Mouse (Mus musculus) embryonic facial prominence, embryonic 15.5 days (tissue): ENCODE results near the gene Stoml2. TPM values are rescaled to one million over a fixed set of nuclear protein-coding genes. Genes with fewer than 3 reads are reported as not detected.

Experiments used
- ATAC-seq: fragments of 200-750 bp; cut with Nextera tagmentation; 2 replicates; pipeline ENCODE4 v1.8.0; 2017; ENCODE audit warnings: low read depth, moderate TSS enrichment; ENCODE audit not compliant: insufficient number of reproducible peaks, low FRiP score, low TSS enrichment
- H3K27ac ChIP-seq: fragments of 300-500 bp; sonication (generic); replicated peaks from 2 replicates; pipeline ENCODE4 v1.5.1; 2015; ENCODE audit warnings: mild to moderate bottlenecking, inconsistent platforms
- H3K27me3 ChIP-seq: fragments of 300-500 bp; sonication (generic); 2 replicates; pipeline ENCODE4 v1.6.1; 2015; ENCODE audit warnings: inconsistent platforms
- H3K36me3 ChIP-seq: fragments of 300-500 bp; sonication (generic); 2 replicates; pipeline ENCODE4 v1.6.1; 2015; ENCODE audit warnings: mild to moderate bottlenecking, inconsistent platforms
- H3K4me1 ChIP-seq: fragments of 300-500 bp; sonication (generic); 2 replicates; pipeline ENCODE4 v1.6.1; 2015; ENCODE audit warnings: inconsistent platforms
- H3K4me2 ChIP-seq: fragments of 300-500 bp; sonication (generic); replicated peaks from 2 replicates; pipeline ENCODE4 v1.6.1; 2015; ENCODE audit warnings: mild to moderate bottlenecking, inconsistent platforms
- H3K4me3 ChIP-seq: fragments of 300-500 bp; sonication (generic); replicated peaks from 2 replicates; pipeline ENCODE4 v1.5.1; 2015; ENCODE audit warnings: mild to moderate bottlenecking, inconsistent platforms
- H3K9ac ChIP-seq: fragments of 300-500 bp; sonication (generic); 2 replicates; pipeline ENCODE4 v1.6.1; 2015; ENCODE audit warnings: inconsistent platforms
- H3K9me3 ChIP-seq: fragments of 300-500 bp; sonication (generic); replicated peaks from 2 replicates; pipeline ENCODE4 v1.6.1; 2016; ENCODE audit warnings: inconsistent platforms
- WGBS: fragments of 180-500 bp; shearing (Covaris S2); methylation state at CpG from one replicate; pipeline ENCODE4 v1.1.7; 2015; 5-methylcytosine and 5-hydroxymethylcytosine counted together
- polyA plus RNA-seq: library from polyadenylated mRNA; unstranded; fragments of >200 nt; fragmentation: Nextera tagmentation; extraction: Ambion mirVana; gene quantifications from 2 replicates; pipeline ENCODE4 v1.2.1, GENCODE M21; 2015

The Stoml2 gene
- polyA plus RNA-seq, 1 experiment from 2014 or later: 294 TPM

- H3K9me3 ChIP-seq: no peaks in the 10 kb centered on the region
- peaks cover 11% of the 10 kb centered on the region for H3K4me1 ChIP-seq
- H3K27ac ChIP-seq: no peak overlapping the region
- H3K36me3 ChIP-seq: peaks cover 73% of the 10 kb centered on the region
- no peak overlapping the region for H3K4me2 ChIP-seq
- WGBS: 86% methylated on average over 16 of the region's 16 CpGs
- no peaks in the 10 kb centered on the region for H3K27me3 ChIP-seq
- no peak for ATAC-seq
- no peak overlapping the region for H3K9ac ChIP-seq
- H3K4me3 ChIP-seq: no peak overlapping the region
Measured at GRCm38 (mm10) chr4:43020876-43021275, 10.6 kb downstream of the Stoml2 start.

- Histone ChIP-seq H3K9ac (no peak overlapping the region), H3K9me3 (no peaks in the 10 kb centered on the region), H3K27me3 (no peaks in the 10 kb centered on the region), H3K4me2 (no peak overlapping the region), H3K36me3 (peaks cover 73% of the 10 kb centered on the region), H3K4me1 (peaks cover 7% of the 10 kb centered on the region), H3K4me3 (no peak overlapping the region), H3K27ac (no peak overlapping the region)
- ATAC-seq: no peak
- WGBS: 93% methylated on average over 23 of the region's 23 CpGs
Measured at GRCm38 (mm10) chr4:43019641-43020465, 11.7 kb downstream of the Stoml2 start.

DNA sequence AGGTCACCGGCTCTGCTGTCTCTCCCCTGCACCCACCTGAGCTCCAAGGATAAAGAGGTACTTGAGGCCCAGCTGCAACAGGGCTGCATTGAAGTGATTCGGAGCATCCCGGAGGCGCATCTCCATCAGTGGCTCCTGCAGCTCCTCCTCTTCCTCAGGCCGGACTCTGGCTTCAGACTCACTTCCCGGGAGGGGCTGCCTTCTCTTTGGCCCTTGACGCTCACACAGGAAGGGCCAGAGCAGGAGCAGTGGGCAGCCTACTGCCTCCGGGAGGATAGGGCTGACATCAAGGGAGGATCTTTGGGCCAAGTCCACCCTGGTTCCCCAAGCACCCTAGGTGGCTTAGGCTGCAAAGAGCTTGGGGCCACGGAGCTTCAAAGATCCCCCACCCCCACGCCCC, 12.3 kb downstream of the Stoml2 start:
- no peak overlapping the region for H3K9ac ChIP-seq
- no peaks in the 10 kb centered on the region for H3K9me3 ChIP-seq
- no peaks in the 10 kb centered on the region for H3K27me3 ChIP-seq
- ATAC-seq: no peak
- WGBS: 90% methylated on average over 10 of the region's 10 CpGs
- no peak overlapping the region for H3K4me2 ChIP-seq
- no peak overlapping the region for H3K4me3 ChIP-seq
- peaks cover 73% of the 10 kb centered on the region for H3K36me3 ChIP-seq
- peaks cover under 1% of the 10 kb centered on the region; the same call in 1 of the 2 replicates for H3K4me1 ChIP-seq
- no peak overlapping the region for H3K27ac ChIP-seq

DNA sequence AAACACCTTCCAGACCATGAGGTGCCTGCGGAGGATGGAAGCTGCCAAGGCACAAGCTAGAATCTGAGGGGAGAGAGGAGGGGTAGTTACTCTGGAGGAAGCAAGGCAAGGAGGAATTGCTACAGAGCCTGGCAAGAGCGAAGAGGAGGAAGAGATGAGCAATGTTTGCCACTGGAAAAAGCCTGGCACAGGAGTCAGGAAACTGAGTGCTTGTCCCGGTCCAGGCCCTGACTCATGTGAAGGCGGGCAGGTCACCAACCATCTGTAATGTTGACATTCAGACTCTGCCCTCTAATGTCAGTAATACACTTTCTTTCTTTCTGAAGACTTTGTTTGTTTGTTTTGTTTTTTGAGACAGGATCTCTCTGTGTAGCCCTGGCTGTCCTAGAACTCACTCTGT, 13.4 kb downstream of the Stoml2 start:
- 85% methylated on average over 4 of the region's 4 CpGs for WGBS
- Histone ChIP-seq H3K4me2 (no peak overlapping the region), H3K4me3 (no peak overlapping the region), H3K9me3 (no peaks in the 10 kb centered on the region), H3K27me3 (no peaks in the 10 kb centered on the region), H3K4me1 (no peaks in the 10 kb centered on the region), H3K27ac (no peak overlapping the region), H3K9ac (no peak overlapping the region), H3K36me3 (peaks cover 66% of the 10 kb centered on the region)
- no peak for ATAC-seq

DNA sequence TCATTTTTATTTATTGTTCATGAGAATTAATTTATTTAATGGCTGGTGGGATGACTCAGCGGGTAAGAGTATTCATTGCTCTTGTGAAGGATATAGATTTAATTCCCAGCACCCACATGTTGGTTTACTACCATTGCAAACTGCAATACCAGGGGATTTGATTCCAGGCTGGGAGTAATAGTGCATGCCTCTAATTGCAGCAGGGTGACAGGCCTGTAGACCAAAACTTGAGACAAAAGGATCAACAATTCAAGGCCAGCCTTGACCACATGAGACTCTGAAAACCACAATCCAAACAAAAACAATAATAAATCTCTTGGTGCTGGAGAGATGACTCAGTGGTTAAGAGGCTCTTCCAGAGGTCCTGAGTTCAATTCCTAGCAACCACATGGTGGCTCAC, 19.4 kb downstream of the Stoml2 start:
- no peaks in the 10 kb centered on the region for H3K27me3 ChIP-seq
- H3K9ac ChIP-seq: no peak overlapping the region
- ATAC-seq: no peak
- WGBS: 90% methylated on average over 1 of the region's 1 CpGs
- H3K4me2 ChIP-seq: no peak overlapping the region
- peaks cover 9% of the 10 kb centered on the region for H3K36me3 ChIP-seq
- no peaks in the 10 kb centered on the region for H3K9me3 ChIP-seq
- no peak overlapping the region for H3K27ac ChIP-seq
- no peak overlapping the region for H3K4me3 ChIP-seq
- peaks cover 13% of the 10 kb centered on the region for H3K4me1 ChIP-seq

DNA sequence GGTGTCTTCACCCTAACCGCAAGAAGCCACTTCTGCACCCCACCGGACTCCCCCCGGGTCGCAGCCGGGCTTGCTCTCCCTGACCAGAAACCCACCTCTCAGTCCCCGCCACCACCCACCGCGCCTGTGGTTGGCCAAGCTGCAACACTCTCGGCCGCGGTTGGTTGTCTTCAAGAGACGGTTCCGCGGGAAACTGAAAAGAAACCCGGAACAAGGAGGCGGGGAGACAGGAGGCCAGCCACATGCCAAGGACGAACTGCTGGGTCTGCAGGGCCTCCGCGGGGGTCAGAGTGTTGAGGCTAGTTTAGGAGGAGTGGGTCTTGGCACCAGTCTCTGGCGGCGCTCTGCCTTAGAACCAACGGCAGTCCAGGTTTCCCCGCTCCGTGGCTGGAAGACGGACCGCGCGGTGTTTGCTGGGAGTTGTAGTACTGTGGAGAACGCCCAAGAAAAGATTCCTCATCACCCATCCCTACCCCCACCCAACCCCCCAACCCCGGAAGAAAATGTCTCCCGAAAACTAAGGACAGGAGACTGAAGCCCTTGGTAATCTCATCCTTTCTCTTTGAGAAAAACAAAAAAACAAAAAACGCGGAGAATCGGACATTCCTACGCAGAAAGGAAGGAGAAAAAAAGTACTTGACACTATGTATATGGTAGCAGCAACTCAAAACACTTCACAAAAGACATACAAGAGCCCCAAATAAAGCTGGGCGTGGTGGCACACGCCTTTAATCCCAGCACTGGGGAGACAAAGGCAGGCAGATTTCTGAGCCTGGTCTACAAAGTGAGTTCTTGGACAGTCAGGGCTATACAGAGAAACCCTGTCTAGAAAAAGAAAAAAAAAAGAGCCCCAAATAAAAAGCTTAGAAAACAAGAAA, 21.1 kb downstream of the Stoml2 start, which contains the start of gene Fancg:
Gene Fancg, minus strand, starts transcription at position 346 of the 878 bp plus-strand sequence.
- WGBS: 1% methylated on average over 37 of the region's 37 CpGs

DNA sequence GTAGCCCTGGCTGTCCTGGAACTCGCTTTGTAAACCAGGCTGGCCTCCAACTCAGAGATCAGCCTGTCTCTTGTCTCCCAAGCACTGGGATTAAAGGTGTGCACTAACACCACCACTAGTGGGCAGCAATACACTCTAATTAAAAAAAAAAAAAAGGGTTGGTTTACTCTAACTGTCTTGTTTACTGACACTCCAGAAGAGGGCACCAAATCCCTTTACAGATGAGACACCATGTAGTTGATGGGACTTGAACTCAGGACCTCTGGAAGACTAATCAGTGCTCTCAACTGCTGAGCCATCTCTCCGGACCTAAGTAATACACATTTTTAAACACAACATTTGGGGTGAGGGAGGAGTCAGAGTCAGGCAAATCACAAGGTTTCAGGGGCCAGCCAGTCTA, 25.7 kb downstream of the Stoml2 start:
- no peak overlapping the region for H3K4me2 ChIP-seq
- WGBS: 53% methylated on average over 2 of the region's 2 CpGs
- no peak for ATAC-seq
- H3K9me3 ChIP-seq: no peaks in the 10 kb centered on the region
- H3K36me3 ChIP-seq: no peaks in the 10 kb centered on the region
- no peak overlapping the region for H3K4me3 ChIP-seq
- H3K27me3 ChIP-seq: no peaks in the 10 kb centered on the region
- peaks cover 18% of the 10 kb centered on the region for H3K4me1 ChIP-seq
- no peak overlapping the region for H3K27ac ChIP-seq
- H3K9ac ChIP-seq: no peak overlapping the region

More for the DNA sequence above, 21.1 kb downstream of the Stoml2 start, which contains the start of gene Fancg:
- peak; percentile 90 for ATAC-seq
- no peaks in the 10 kb centered on the region for H3K36me3 ChIP-seq
- H3K4me2 ChIP-seq: peak within 1 kb of the TSS; percentile 80
- H3K27me3 ChIP-seq: no peaks in the 10 kb centered on the region
- H3K9ac ChIP-seq: peak within 1 kb of the TSS; percentile 23
- no peaks in the 10 kb centered on the region for H3K9me3 ChIP-seq
- H3K27ac ChIP-seq: peak within 1 kb of the TSS; percentile 39
- H3K4me1 ChIP-seq: peaks cover 13% of the 10 kb centered on the region
- H3K4me3 ChIP-seq: peak within 1 kb of the TSS; percentile 86

- Histone ChIP-seq H3K4me3 (no peak overlapping the region), H3K4me1 (peaks cover 20% of the 10 kb centered on the region), H3K4me2 (no peak overlapping the region), H3K36me3 (no peaks in the 10 kb centered on the region), H3K27ac (no peak overlapping the region), H3K9ac (no peak overlapping the region), H3K27me3 (no peaks in the 10 kb centered on the region), H3K9me3 (no peaks in the 10 kb centered on the region)
- ATAC-seq: no peak
- 87% methylated on average over 3 of the region's 3 CpGs for WGBS
Measured at GRCm38 (mm10) chr4:43004951-43005350, 26.6 kb downstream of the Stoml2 start.

DNA sequence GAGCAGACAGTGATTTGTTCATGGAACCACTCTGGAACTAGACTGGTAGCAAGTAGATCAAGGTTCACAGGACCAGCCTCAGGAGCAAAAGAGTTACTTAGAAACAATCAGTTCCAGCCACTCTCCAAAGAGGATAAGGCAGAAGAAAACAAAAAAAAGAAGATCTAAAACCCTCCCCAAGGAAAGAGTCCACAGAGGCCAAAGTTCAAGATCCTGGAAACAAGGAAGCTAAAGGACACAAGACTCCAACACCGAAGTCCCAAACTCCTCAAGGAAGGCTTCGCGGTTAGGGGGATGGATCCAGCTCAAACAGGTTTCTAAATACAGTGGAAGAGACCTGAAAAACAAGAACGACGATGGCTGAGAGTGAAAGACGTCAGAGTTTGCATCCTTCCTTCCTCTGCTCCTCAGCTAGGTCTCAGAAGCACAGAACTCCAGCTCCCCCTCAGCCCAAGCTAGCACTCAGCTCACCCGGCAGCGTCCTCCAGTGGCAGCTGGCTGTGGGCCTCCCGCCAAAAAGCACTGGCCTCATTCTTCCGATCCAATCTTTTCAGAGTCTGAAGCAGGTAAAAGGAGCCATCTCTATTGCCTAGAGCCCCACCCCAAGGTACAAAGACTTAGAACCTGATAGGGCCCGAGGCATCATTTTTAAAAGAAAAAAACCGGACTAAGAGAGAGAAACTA, 28.6 kb downstream of the Stoml2 start:
- peaks cover 19% of the 10 kb centered on the region for H3K4me1 ChIP-seq
- 73% methylated on average over 12 of the region's 12 CpGs for WGBS
- H3K27me3 ChIP-seq: no peaks in the 10 kb centered on the region
- H3K9ac ChIP-seq: no peak overlapping the region
- H3K4me3 ChIP-seq: no peak overlapping the region
- 0 out of 2 replicates have a peak overlapping the region, but pooled peaks have one; percentile 11 for H3K27ac ChIP-seq
- H3K4me2 ChIP-seq: no peak overlapping the region
- ATAC-seq: no peak
- no peaks in the 10 kb centered on the region for H3K36me3 ChIP-seq
- no peaks in the 10 kb centered on the region for H3K9me3 ChIP-seq

DNA sequence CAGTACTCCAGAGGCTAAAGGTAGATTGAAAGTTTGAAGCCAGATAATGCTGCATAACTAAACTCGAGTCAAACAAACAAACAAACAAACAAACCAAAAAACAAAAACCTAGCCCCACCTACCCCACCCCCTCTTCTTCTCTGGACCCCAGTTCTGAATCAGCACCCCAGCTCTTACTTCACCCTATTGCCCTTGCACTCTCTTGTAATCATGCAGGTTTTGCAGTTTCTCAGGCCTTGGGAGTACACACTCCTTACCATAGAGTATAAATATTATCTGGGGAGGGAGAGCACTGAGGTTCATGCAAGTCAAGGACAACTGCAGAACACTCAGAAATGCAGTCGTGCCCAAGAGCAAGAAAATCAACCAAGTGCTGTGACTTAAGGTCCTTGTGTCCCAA, 30.2 kb downstream of the Stoml2 start:
- Histone ChIP-seq H3K4me1 (peaks cover 27% of the 10 kb centered on the region), H3K4me2 (no peak overlapping the region), H3K36me3 (no peaks in the 10 kb centered on the region), H3K9ac (no peak overlapping the region), H3K4me3 (no peak overlapping the region), H3K27me3 (no peaks in the 10 kb centered on the region), H3K9me3 (no peaks in the 10 kb centered on the region), H3K27ac (no peak overlapping the region)
- WGBS: 87% methylated on average over 2 of the region's 2 CpGs
- no peak for ATAC-seq
